Mouse (Mus musculus): ENCODE measurements around the gene Lypd6b. TPM values are rescaled to one million over a fixed set of nuclear protein-coding genes. Genes with fewer than 3 reads are reported as not detected.

Gene Lypd6b
- polyA plus RNA-seq, 1 experiment from 2014 or later = 2.6 TPM

- Histone ChIP-seq H3K9me3 (ENCODE audit: control insufficient read depth, low read length) (no peaks in the 10 kb centered on the region), H3K36me3 (ENCODE audit: control insufficient read depth, insufficient read depth, low read length) (no peaks in the 10 kb centered on the region), H3K4me1 (ENCODE audit: control insufficient read depth, insufficient read depth, low read length) (peaks cover 6% of the 10 kb centered on the region), H3K4me3 (ENCODE audit: low read length) (no peak overlapping the region), H3K27me3 (replicated peaks; ENCODE audit: control insufficient read depth, insufficient read depth, low read length) (no peaks in the 10 kb centered on the region), H3K27ac (ENCODE audit: low read length) (no peak overlapping the region), H3K9ac (ENCODE audit: low read depth, low read length) (no peak overlapping the region), H3K4me2 (ENCODE audit: low read depth, low read length) (no peak overlapping the region)
- WGBS = 71% methylated on average over 7 of the region's 7 CpGs
- no peak for ATAC-seq
Observed at GRCm38 (mm10) chr2:49746947-49747346, 40.5 kb upstream of the Lypd6b start.

- ATAC-seq = no peak
- Histone ChIP-seq H3K4me1 (ENCODE audit: control insufficient read depth, insufficient read depth, low read length) (peaks cover 6% of the 10 kb centered on the region), H3K4me3 (ENCODE audit: low read length) (no peak overlapping the region), H3K27ac (ENCODE audit: low read length) (no peak overlapping the region), H3K9ac (ENCODE audit: low read depth, low read length) (no peak overlapping the region), H3K36me3 (ENCODE audit: control insufficient read depth, insufficient read depth, low read length) (no peaks in the 10 kb centered on the region), H3K27me3 (replicated peaks; ENCODE audit: control insufficient read depth, insufficient read depth, low read length) (no peaks in the 10 kb centered on the region), H3K4me2 (ENCODE audit: low read depth, low read length) (no peak overlapping the region), H3K9me3 (ENCODE audit: control insufficient read depth, low read length) (no peaks in the 10 kb centered on the region)
- 93% methylated on average over 2 of the region's 2 CpGs for WGBS
Observed at GRCm38 (mm10) chr2:49747670-49748069, 39.8 kb upstream of the Lypd6b start.

GRCm38 (mm10) chr2:49748628-49749342, 38.7 kb upstream of the Lypd6b start:
- no peak overlapping the region for H3K4me2 ChIP-seq (ENCODE audit: low read depth, low read length)
- ATAC-seq = no peak
- peaks cover 4% of the 10 kb centered on the region for H3K4me1 ChIP-seq (ENCODE audit: control insufficient read depth, insufficient read depth, low read length)
- H3K4me3 ChIP-seq (ENCODE audit: low read length) = no peak overlapping the region
- WGBS = 73% methylated on average over 14 of the region's 14 CpGs
- H3K9me3 ChIP-seq (ENCODE audit: control insufficient read depth, low read length) = no peaks in the 10 kb centered on the region
- H3K27me3 ChIP-seq (replicated peaks; ENCODE audit: control insufficient read depth, insufficient read depth, low read length) = no peaks in the 10 kb centered on the region
- no peaks in the 10 kb centered on the region for H3K36me3 ChIP-seq (ENCODE audit: control insufficient read depth, insufficient read depth, low read length)
- H3K27ac ChIP-seq (ENCODE audit: low read length) = no peak overlapping the region
- H3K9ac ChIP-seq (ENCODE audit: low read depth, low read length) = no peak overlapping the region

- Histone ChIP-seq H3K9ac (ENCODE audit: low read depth, low read length) (no peak overlapping the region), H3K9me3 (ENCODE audit: control insufficient read depth, low read length) (no peaks in the 10 kb centered on the region), H3K27me3 (replicated peaks; ENCODE audit: control insufficient read depth, insufficient read depth, low read length) (no peaks in the 10 kb centered on the region), H3K27ac (ENCODE audit: low read length) (no peak overlapping the region), H3K4me2 (ENCODE audit: low read depth, low read length) (no peak overlapping the region), H3K36me3 (ENCODE audit: control insufficient read depth, insufficient read depth, low read length) (no peaks in the 10 kb centered on the region), H3K4me3 (ENCODE audit: low read length) (no peak overlapping the region), H3K4me1 (ENCODE audit: control insufficient read depth, insufficient read depth, low read length) (no peaks in the 10 kb centered on the region; the same call in 1 of the 2 replicates)
- ATAC-seq = peak; percentile 55; the same call in 1 of the 2 replicates
- 69% methylated on average over 11 of the region's 11 CpGs for WGBS
Observed at GRCm38 (mm10) chr2:49749730-49750576, 37.5 kb upstream of the Lypd6b start.

- H3K4me2 ChIP-seq (ENCODE audit: low read depth, low read length) = no peak overlapping the region
- no peak overlapping the region for H3K9ac ChIP-seq (ENCODE audit: low read depth, low read length)
- no peak overlapping the region for H3K4me3 ChIP-seq (ENCODE audit: low read length)
- H3K4me1 ChIP-seq (ENCODE audit: control insufficient read depth, insufficient read depth, low read length) = no peaks in the 10 kb centered on the region; the same call in 1 of the 2 replicates
- H3K27me3 ChIP-seq (replicated peaks; ENCODE audit: control insufficient read depth, insufficient read depth, low read length) = no peaks in the 10 kb centered on the region
- H3K27ac ChIP-seq (ENCODE audit: low read length) = no peak overlapping the region
- WGBS = 84% methylated on average over 10 of the region's 10 CpGs
- H3K9me3 ChIP-seq (ENCODE audit: control insufficient read depth, low read length) = no peaks in the 10 kb centered on the region
- no peak for ATAC-seq
- no peaks in the 10 kb centered on the region for H3K36me3 ChIP-seq (ENCODE audit: control insufficient read depth, insufficient read depth, low read length)
Observed at GRCm38 (mm10) chr2:49751544-49752210, 35.8 kb upstream of the Lypd6b start.

GRCm38 (mm10) chr2:49752211-49752607, 35.3 kb upstream of the Lypd6b start:
- Histone ChIP-seq H3K9me3 (ENCODE audit: control insufficient read depth, low read length) (no peaks in the 10 kb centered on the region), H3K4me3 (ENCODE audit: low read length) (no peak overlapping the region), H3K4me2 (ENCODE audit: low read depth, low read length) (no peak overlapping the region), H3K9ac (ENCODE audit: low read depth, low read length) (no peak overlapping the region), H3K27ac (ENCODE audit: low read length) (no peak overlapping the region), H3K27me3 (replicated peaks; ENCODE audit: control insufficient read depth, insufficient read depth, low read length) (no peaks in the 10 kb centered on the region), H3K36me3 (ENCODE audit: control insufficient read depth, insufficient read depth, low read length) (no peaks in the 10 kb centered on the region), H3K4me1 (ENCODE audit: control insufficient read depth, insufficient read depth, low read length) (no peaks in the 10 kb centered on the region; the same call in 1 of the 2 replicates)
- WGBS = 86% methylated on average over 8 of the region's 8 CpGs
- ATAC-seq = no peak

GRCm38 (mm10) chr2:49753062-49753461, 34.4 kb upstream of the Lypd6b start:
- no peak overlapping the region for H3K4me2 ChIP-seq (ENCODE audit: low read depth, low read length)
- WGBS = 81% methylated on average over 3 of the region's 3 CpGs
- no peak for ATAC-seq
- H3K27me3 ChIP-seq (replicated peaks; ENCODE audit: control insufficient read depth, insufficient read depth, low read length) = no peaks in the 10 kb centered on the region
- no peaks in the 10 kb centered on the region; the same call in 1 of the 2 replicates for H3K4me1 ChIP-seq (ENCODE audit: control insufficient read depth, insufficient read depth, low read length)
- H3K27ac ChIP-seq (ENCODE audit: low read length) = no peak overlapping the region
- H3K4me3 ChIP-seq (ENCODE audit: low read length) = no peak overlapping the region
- H3K9ac ChIP-seq (ENCODE audit: low read depth, low read length) = no peak overlapping the region
- no peaks in the 10 kb centered on the region for H3K9me3 ChIP-seq (ENCODE audit: control insufficient read depth, low read length)
- H3K36me3 ChIP-seq (ENCODE audit: control insufficient read depth, insufficient read depth, low read length) = no peaks in the 10 kb centered on the region

GRCm38 (mm10) chr2:49755054-49755453, 32.4 kb upstream of the Lypd6b start:
- Histone ChIP-seq H3K27me3 (replicated peaks; ENCODE audit: control insufficient read depth, insufficient read depth, low read length) (no peaks in the 10 kb centered on the region), H3K36me3 (ENCODE audit: control insufficient read depth, insufficient read depth, low read length) (no peaks in the 10 kb centered on the region), H3K4me2 (ENCODE audit: low read depth, low read length) (no peak overlapping the region), H3K9me3 (ENCODE audit: control insufficient read depth, low read length) (no peaks in the 10 kb centered on the region), H3K27ac (ENCODE audit: low read length) (no peak overlapping the region), H3K9ac (ENCODE audit: low read depth, low read length) (no peak overlapping the region), H3K4me1 (ENCODE audit: control insufficient read depth, insufficient read depth, low read length) (no peaks in the 10 kb centered on the region; the same call in 1 of the 2 replicates), H3K4me3 (ENCODE audit: low read length) (no peak overlapping the region)
- no peak for ATAC-seq
- WGBS = 51% methylated on average over 2 of the region's 2 CpGs

- H3K4me2 ChIP-seq (ENCODE audit: low read depth, low read length) = no peak overlapping the region
- H3K9ac ChIP-seq (ENCODE audit: low read depth, low read length) = no peak overlapping the region
- ATAC-seq = peak; percentile 33; the same call in 1 of the 2 replicates
- no peaks in the 10 kb centered on the region for H3K4me1 ChIP-seq (ENCODE audit: control insufficient read depth, insufficient read depth, low read length)
- WGBS = 59% methylated on average over 7 of the region's 7 CpGs
- no peaks in the 10 kb centered on the region for H3K9me3 ChIP-seq (ENCODE audit: control insufficient read depth, low read length)
- no peaks in the 10 kb centered on the region for H3K27me3 ChIP-seq (replicated peaks; ENCODE audit: control insufficient read depth, insufficient read depth, low read length)
- H3K36me3 ChIP-seq (ENCODE audit: control insufficient read depth, insufficient read depth, low read length) = no peaks in the 10 kb centered on the region
- no peak overlapping the region for H3K4me3 ChIP-seq (ENCODE audit: low read length)
- no peak overlapping the region for H3K27ac ChIP-seq (ENCODE audit: low read length)
Observed at GRCm38 (mm10) chr2:49757616-49758015, 29.9 kb upstream of the Lypd6b start.

Data from intestine, embryonic 16.5 days (tissue).